Mouse (Mus musculus): ENCODE data around the gene Fam178b. TPM values are rescaled to one million over a fixed set of nuclear protein-coding genes. Genes with fewer than 3 reads are reported as not detected.

Fam178b gene
- polyA plus RNA-seq, 1 experiment from 2014 or later, result 1.6 TPM

DNA sequence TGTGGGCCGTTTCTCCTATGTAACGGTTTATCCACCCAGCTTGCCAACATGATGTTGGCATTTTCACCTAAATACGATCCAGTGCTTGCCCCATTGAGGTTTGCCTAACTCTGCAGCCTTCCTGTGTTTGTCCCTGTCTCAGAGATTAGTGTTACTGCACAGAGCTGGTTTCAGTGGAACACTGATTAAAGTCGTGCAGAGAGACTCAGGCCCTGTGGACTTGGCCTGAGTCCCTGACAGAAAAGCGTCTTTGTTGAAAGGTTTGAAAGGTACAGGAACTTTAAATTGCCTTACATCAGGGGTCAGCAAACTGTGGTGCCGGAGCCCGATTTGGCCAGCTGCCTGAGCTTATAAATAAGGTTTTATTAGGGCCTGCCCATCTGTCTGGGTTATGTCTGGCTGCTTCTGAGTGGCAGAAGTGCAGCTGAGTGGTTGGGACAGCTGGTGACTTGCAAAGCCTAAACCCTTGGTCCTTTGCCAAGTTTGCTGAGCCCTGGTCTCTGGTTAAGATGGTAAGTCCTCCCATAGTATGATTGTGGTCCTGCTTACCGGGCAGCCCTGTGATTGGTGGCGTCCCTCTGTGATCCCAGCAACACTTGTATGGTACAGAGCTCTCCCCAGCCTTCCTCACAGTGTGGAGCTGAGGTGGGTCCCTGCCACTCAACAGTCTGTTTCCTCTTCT is 159.5 kb downstream of the Fam178b start:
- no peaks in the 10 kb centered on the region for H3K9me3 ChIP-seq (replicated peaks)
- no peak overlapping the region for H3K4me3 ChIP-seq
- H3K27me3 ChIP-seq (ENCODE audit: low read depth, poor library complexity, severe bottlenecking), result no peaks in the 10 kb centered on the region
- 88% methylated on average over 9 of the region's 9 CpGs for WGBS
- no peak for DNase-seq (ENCODE audit: low spot score)
- H3K4me1 ChIP-seq, result no peaks in the 10 kb centered on the region
- H3K36me3 ChIP-seq, result peaks cover 92% of the 10 kb centered on the region
- H3K27ac ChIP-seq, result no peak overlapping the region

DNA sequence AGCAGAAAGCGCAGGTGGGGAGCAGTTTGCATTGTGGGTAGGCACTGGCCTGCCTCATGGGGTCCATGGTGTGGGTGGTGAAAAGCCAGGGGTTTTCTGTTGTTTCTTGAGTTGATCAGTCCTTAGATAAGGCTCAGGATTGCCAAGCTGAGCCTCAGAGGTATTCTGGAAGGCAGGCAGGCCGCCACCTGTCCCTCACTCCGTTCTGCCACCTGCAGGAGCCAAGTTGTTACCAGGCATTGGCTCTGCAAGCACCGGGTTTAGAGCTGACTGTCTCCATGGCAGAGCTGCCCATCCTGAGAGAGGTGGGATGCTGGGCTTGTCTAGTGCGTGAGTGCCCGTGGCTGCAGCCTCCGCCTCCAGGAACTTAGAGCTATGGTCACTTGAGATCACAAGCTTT is 160.8 kb downstream of the Fam178b start:
- H3K36me3 ChIP-seq, result peaks cover 98% of the 10 kb centered on the region

DNA sequence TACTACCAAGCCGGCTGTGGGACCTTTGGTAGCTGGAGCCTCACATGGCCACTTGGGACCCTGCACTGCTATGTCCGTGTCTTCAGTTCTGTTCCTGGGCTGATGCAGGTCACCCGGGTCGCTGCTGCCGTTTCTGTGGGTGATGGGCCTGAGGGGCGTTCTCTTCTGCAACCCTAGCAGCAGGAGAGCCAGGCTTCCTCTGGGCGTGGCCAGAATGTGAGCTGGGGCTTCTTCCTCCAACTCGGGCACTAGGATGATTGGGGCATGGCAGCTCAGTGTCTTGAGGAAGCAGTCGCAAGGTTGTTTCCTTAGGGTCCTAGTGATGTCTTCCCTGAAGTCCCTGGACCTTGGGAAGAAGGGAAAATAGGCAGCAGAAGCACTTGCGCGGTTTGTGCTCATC is 163.4 kb downstream of the Fam178b start:
- WGBS, result 84% methylated on average over 11 of the region's 11 CpGs

More for the DNA sequence above, 160.8 kb downstream of the Fam178b start:
- DNase-seq (ENCODE audit: low spot score), result no peak
- Histone ChIP-seq H3K4me1 (no peaks in the 10 kb centered on the region), H3K27me3 (ENCODE audit: low read depth, poor library complexity, severe bottlenecking) (no peaks in the 10 kb centered on the region), H3K4me3 (no peak overlapping the region), H3K27ac (no peak overlapping the region), H3K9me3 (replicated peaks) (no peaks in the 10 kb centered on the region)
- 94% methylated on average over 7 of the region's 7 CpGs for WGBS

DNA sequence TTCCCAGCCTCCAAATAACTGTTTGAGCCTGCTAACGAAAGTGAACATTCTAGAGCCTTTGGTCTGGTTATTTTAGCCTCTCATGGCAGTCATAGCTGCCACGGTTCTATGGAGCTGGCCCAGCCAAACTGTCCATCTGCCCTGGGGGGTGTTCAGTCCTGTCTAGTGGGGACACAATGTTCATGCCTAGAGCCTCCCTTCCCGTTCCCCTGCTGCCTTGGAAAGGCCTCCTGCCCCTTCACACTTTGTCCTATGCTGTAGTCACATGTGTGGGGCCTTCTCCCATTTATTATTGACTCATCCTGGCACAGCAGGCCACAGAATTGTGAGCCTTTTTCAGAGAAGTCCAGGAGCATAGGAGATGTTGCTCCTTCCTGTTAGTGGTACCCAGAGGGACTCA is 164.7 kb downstream of the Fam178b start:
- Histone ChIP-seq H3K27me3 (ENCODE audit: low read depth, poor library complexity, severe bottlenecking) (no peaks in the 10 kb centered on the region), H3K9me3 (replicated peaks) (no peaks in the 10 kb centered on the region), H3K36me3 (peaks cover 89% of the 10 kb centered on the region), H3K4me1 (peaks cover 21% of the 10 kb centered on the region), H3K4me3 (no peak overlapping the region), H3K27ac (no peak overlapping the region)
- 88% methylated on average over 3 of the region's 3 CpGs for WGBS
- no peak for DNase-seq (ENCODE audit: low spot score)

More for the DNA sequence above, 163.4 kb downstream of the Fam178b start:
- Histone ChIP-seq H3K27me3 (ENCODE audit: low read depth, poor library complexity, severe bottlenecking) (no peaks in the 10 kb centered on the region), H3K9me3 (replicated peaks) (no peaks in the 10 kb centered on the region), H3K27ac (no peak overlapping the region), H3K36me3 (peaks cover 96% of the 10 kb centered on the region), H3K4me1 (peaks cover 7% of the 10 kb centered on the region), H3K4me3 (no peak overlapping the region)
- no peak for DNase-seq (ENCODE audit: low spot score)

DNA sequence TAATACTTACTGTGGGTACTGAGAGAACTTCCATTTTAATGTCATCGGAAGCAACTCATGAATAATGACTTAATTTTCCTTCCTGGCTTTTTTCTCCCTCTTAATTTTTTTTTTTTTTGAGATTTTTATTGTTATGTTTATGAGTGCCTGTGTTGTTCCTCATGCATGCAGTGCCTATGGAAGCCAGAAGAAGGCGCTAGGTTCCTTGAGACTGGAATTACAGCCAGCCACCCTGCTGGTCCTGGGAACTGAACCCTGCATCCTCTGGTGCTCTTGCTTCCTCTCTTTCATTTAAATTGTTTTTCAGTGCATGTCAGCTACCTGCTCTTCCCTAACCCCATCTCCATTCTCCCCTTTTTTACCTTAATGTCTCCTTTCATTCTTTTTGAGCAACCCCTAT is 169.3 kb downstream of the Fam178b start:
- Histone ChIP-seq H3K9me3 (replicated peaks) (no peaks in the 10 kb centered on the region), H3K4me1 (peaks cover 33% of the 10 kb centered on the region), H3K36me3 (peaks cover 45% of the 10 kb centered on the region), H3K4me3 (peak overlapping the region; percentile 84), H3K27me3 (ENCODE audit: low read depth, poor library complexity, severe bottlenecking) (no peaks in the 10 kb centered on the region), H3K27ac (no peak overlapping the region)
- 40% methylated on average over 2 of the region's 2 CpGs for WGBS
- DNase-seq (ENCODE audit: low spot score), result peak; percentile 47

DNA sequence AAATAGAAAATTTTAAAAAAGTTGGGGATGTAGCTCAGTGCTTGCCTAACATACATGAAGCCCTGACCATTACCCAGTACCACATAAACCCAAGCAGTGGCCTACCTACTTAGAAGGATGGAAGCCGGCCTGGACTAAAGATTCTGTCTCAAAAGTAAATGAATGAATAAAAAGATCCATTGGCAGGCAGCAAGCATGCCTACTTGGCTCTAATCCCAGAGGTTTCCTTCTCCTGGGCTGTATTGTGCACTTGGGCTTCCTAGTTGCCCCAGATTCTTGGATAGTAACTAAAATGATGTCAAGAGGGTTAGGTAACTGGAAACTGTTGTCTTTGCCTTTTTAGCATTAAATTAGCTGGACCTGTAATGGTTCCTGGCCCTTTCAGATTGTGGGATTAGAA is 169.7 kb downstream of the Fam178b start:
- 8% methylated on average over 1 of the region's 1 CpGs for WGBS
- no peaks in the 10 kb centered on the region for H3K27me3 ChIP-seq (ENCODE audit: low read depth, poor library complexity, severe bottlenecking)
- DNase-seq (ENCODE audit: low spot score), result no peak
- H3K27ac ChIP-seq, result no peak overlapping the region
- H3K4me3 ChIP-seq, result peak overlapping the region; percentile 84
- H3K36me3 ChIP-seq, result peaks cover 41% of the 10 kb centered on the region
- no peaks in the 10 kb centered on the region for H3K9me3 ChIP-seq (replicated peaks)
- peaks cover 33% of the 10 kb centered on the region for H3K4me1 ChIP-seq

DNA sequence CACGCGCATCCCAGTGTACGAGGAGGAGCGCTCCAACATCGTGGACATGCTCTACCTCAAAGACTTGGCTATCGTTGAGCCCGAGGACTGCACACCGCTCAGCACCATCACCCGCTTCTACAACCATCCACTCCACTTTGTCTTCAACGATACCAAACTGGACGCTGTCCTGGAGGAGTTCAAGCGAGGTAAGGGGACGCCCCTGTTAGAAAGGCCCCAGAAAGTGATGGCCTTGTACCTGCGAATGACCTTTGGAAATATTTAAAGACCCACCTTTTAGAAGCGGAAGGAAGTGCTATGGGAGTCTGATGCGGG is 170.1 kb downstream of the Fam178b start:
- H3K27ac ChIP-seq, result peak overlapping the region; percentile 93
- H3K27me3 ChIP-seq (ENCODE audit: low read depth, poor library complexity, severe bottlenecking), result no peaks in the 10 kb centered on the region
- no peak for DNase-seq (ENCODE audit: low spot score)
- under 1% methylated on average over 16 of the region's 16 CpGs for WGBS
- peaks cover 33% of the 10 kb centered on the region for H3K4me1 ChIP-seq
- no peaks in the 10 kb centered on the region for H3K9me3 ChIP-seq (replicated peaks)
- H3K4me3 ChIP-seq, result peak overlapping the region; percentile 84
- H3K36me3 ChIP-seq, result peaks cover 37% of the 10 kb centered on the region

Small RNAs within 50 kb of the gene (microRNA-seq; reads per million reads assigned to microRNA genes)
- not detected for gene Gm24133

Other genes starting within 250 kb of the Fam178b start
- 53.7 and 59.8 TPM in 2 replicates for gene Lman2l, start 237.9 kb downstream of the Fam178b start, polyA plus RNA-seq (2016; fragmentation: Nextera tagmentation; extraction: Ambion mirVana)
- 12.7 and 17.5 TPM in 2 replicates for gene Cnnm4, start 211.6 kb downstream of the Fam178b start, polyA plus RNA-seq (2016; fragmentation: Nextera tagmentation; extraction: Ambion mirVana)
- 3.6 and 4.5 TPM in 2 replicates for gene Cnnm3, start 171.3 kb downstream of the Fam178b start, polyA plus RNA-seq (2016; fragmentation: Nextera tagmentation; extraction: Ambion mirVana)
- gene Ankrd23, start 146.3 kb downstream of the Fam178b start, polyA plus RNA-seq (2016; fragmentation: Nextera tagmentation; extraction: Ambion mirVana), result 14.3 and 16.8 TPM in 2 replicates
- 0.39 TPM in 1 of 2 replicates, not detected in the other for gene Gm42417, start 143.8 kb downstream of the Fam178b start, polyA plus RNA-seq (2016; fragmentation: Nextera tagmentation; extraction: Ambion mirVana)
- 19.5 and 20.3 TPM in 2 replicates for gene Ankrd39, start 135.7 kb downstream of the Fam178b start, polyA plus RNA-seq (2016; fragmentation: Nextera tagmentation; extraction: Ambion mirVana)
- gene Sema4c, start 124.8 kb downstream of the Fam178b start, polyA plus RNA-seq (2016; fragmentation: Nextera tagmentation; extraction: Ambion mirVana), result 28.5 and 34.2 TPM in 2 replicates
- gene Cox5b, start 8.3 kb upstream of the Fam178b start, polyA plus RNA-seq (2016; fragmentation: Nextera tagmentation; extraction: Ambion mirVana), result 535 and 559 TPM in 2 replicates
- gene 4933424G06Rik, start 27.0 kb upstream of the Fam178b start, polyA plus RNA-seq (2016; fragmentation: Nextera tagmentation; extraction: Ambion mirVana), result not detected in 2 replicates
- 155 and 156 TPM in 2 replicates for gene Actr1b, start 31.2 kb upstream of the Fam178b start, polyA plus RNA-seq (2016; fragmentation: Nextera tagmentation; extraction: Ambion mirVana)
- gene Zap70, start 78.6 kb upstream of the Fam178b start, polyA plus RNA-seq (2016; fragmentation: Nextera tagmentation; extraction: Ambion mirVana), result 0.36 TPM in 1 of 2 replicates, not detected in the other